Mouse (Mus musculus) spleen, postnatal 0 days (tissue): ENCODE data around the gene Alkbh1. TPM values are rescaled to one million over a fixed set of nuclear protein-coding genes. Genes with fewer than 3 reads are reported as not detected.

ENCODE experiments used
- polyA plus RNA-seq: library from polyadenylated mRNA; unstranded; fragments of >200 nt; fragmentation: Nextera tagmentation; extraction: Ambion mirVana; gene quantifications from 2 replicates; pipeline ENCODE4 v1.2.1, GENCODE M21; 2015

Gene Alkbh1
- 37.2 and 38.7 TPM in 2 replicates for polyA plus RNA-seq

GRCm38 (mm10) chr12:87443700-87444122, at the start of gene Alkbh1, which contains the start of gene Slirp:
Alkbh1 (minus strand) TSS chr12:87444017.
Slirp (plus strand) TSS chr12:87443896.

DNA sequence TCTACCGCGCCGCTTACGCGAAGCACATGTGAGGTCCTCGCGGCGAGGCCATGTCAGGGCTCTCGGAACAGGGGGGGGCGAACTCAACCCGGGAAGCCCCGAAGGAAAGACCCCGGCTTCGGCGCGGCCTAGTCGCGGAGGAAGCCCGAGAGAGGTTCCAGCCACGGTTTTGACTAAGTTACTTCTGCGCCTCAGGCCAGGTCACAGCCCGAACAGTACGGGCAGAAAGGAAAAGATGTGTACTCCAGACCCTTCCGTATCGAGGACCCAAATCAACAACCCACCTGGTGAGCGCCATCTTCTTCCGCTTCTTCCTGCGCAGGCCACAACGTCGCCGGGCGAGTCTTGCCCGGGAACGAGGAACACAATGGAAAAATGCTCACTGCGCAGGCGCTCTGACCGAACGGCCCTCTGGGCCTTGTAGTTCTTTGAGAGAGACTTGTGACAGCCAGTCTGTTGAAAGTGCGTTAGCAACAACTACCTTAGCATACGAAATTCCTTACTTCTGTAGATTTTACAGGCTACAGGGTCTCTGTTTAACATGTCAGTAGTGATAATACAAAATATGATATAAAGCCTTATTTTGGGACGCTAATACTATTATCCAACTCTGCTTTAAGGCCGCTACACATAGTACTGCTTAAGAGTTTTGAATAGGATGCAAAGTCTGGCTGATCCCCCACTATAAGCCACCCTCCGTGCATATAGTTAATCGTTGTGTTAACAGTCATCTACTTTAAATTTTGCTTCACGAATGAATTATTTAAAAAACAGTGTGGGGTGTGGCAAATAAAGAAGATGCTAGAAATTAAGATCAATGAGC, 28.4 kb upstream of the Alkbh1 start, which contains the start of gene Snw1:
Snw1 (minus strand) TSS at position 311 of the 823 bp plus-strand sequence.

DNA sequence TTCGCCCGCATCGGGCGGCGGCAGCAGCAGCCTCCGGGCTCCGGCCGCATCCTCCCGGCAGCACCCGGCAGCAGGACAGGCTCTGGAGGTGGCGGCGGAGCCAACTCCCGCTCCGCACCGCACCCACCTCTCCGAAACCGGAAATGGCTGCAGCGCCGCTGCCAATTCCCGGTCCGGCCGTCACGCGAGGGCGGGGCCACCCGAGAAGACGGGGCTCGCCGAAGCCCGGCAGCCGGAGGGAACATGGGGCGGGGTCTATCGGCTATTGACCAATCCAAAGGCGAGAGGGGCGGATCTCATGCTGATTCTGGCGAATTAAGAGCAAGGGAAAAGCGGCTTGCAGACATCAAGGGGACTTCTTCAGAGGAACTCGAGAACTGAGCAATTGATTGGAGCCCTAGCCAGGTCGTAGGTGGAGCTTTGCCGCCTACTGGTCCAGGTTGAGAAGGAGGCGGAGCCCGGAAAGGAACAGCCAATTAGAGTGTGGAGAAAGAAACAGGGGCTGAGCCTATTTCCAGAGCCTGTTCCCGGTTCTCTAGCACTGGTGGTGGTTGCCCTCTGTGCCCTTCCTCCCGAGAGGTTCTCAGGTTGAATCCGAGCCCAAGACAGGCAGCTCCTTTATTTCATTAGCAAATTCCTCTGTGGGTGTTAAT, 55.6 kb downstream of the Alkbh1 start, which contains the start of gene Sptlc2:
Sptlc2 (minus strand) TSS at position 234 of the 653 bp plus-strand sequence.

Other genes starting within 250 kb of the Alkbh1 start
- gene Samd15, start 244.3 kb downstream of the Alkbh1 start, polyA plus RNA-seq = 12.4 and 13.8 TPM in 2 replicates
- gene Tmed8, start 243.6 kb downstream of the Alkbh1 start, polyA plus RNA-seq = 1.2 and 1.5 TPM in 2 replicates
- gene Noxred1, start 205.3 kb downstream of the Alkbh1 start, polyA plus RNA-seq = 0.67 and 1.6 TPM in 2 replicates
- gene Vipas39, start 177.8 kb downstream of the Alkbh1 start, polyA plus RNA-seq = 13.1 and 17.0 TPM in 2 replicates
- 126 and 128 TPM in 2 replicates for gene Ahsa1, start 177.5 kb downstream of the Alkbh1 start, polyA plus RNA-seq
- 0.12 TPM in 2 replicates for gene Ism2, start 144.3 kb downstream of the Alkbh1 start, polyA plus RNA-seq
- gene Sptlc2, start 55.7 kb downstream of the Alkbh1 start, polyA plus RNA-seq = 56.9 and 67.7 TPM in 2 replicates
- gene Slirp, start 121 bp downstream of the Alkbh1 start, polyA plus RNA-seq = 175 and 197 TPM in 2 replicates
- 79.3 and 80.0 TPM in 2 replicates for gene Snw1, start 28.3 kb upstream of the Alkbh1 start, polyA plus RNA-seq
- gene Gm5788, start 50.7 kb upstream of the Alkbh1 start, polyA plus RNA-seq = not detected in 2 replicates
- not detected in 2 replicates for gene Gm8300, start 70.3 kb upstream of the Alkbh1 start, polyA plus RNA-seq
- not detected in 2 replicates for gene Oog1, start 158.7 kb upstream of the Alkbh1 start, polyA plus RNA-seq
- not detected in 2 replicates for gene Gm4027, start 174.9 kb upstream of the Alkbh1 start, polyA plus RNA-seq
- not detected in 2 replicates for gene Gm16381, start 200.6 kb upstream of the Alkbh1 start, polyA plus RNA-seq